Mouse (Mus musculus) left cerebral cortex, adult 2 months (tissue): ENCODE results near the gene Pakap. TPM values are rescaled to one million over a fixed set of nuclear protein-coding genes. Genes with fewer than 3 reads are reported as not detected.
A peak's percentile ranks its signal among the peaks of the same experiment; 100 is the strongest.

Experiments used
- DNase-seq, 2 experiments: peaks; one replicate each; pipeline ENCODE4 v3.0.0; 2021 to 2022; ENCODE audit warnings: low spot score in 2 of 2, mixed read lengths in 1 of 2; ENCODE audit errors: extremely low spot score in 1 of 2
- H3K27ac ChIP-seq: fragments of 200-600 bp; 2 replicates; pipeline ENCODE4 v1.8.1; 2022
- H3K4me3 ChIP-seq: fragments of 200-600 bp; 2 replicates; pipeline ENCODE4 v1.8.1; 2022
- CTCF ChIP-seq: fragments of 200-600 bp; IDR thresholded peaks from 2 replicates; pipeline ENCODE4 v1.8.1; 2022; ENCODE audit warnings: antibody characterized with exemption, mild to moderate bottlenecking, moderate library complexity
- intact Hi-C: fragments of 180-260 bp; cut with DNase I; formaldehyde crosslinking; loops from one replicate; pipeline ENCODE4 v1.15.1; 2025
- total RNA-seq, 2 experiments: library from RNA; stranded (reverse); gene quantifications; 2 replicates each; pipeline ENCODE4 v1.2.3; 2021

Gene Pakap
- total RNA-seq, 2 experiments from 2014 or later: 19.8 to 20.4 TPM

DNA sequence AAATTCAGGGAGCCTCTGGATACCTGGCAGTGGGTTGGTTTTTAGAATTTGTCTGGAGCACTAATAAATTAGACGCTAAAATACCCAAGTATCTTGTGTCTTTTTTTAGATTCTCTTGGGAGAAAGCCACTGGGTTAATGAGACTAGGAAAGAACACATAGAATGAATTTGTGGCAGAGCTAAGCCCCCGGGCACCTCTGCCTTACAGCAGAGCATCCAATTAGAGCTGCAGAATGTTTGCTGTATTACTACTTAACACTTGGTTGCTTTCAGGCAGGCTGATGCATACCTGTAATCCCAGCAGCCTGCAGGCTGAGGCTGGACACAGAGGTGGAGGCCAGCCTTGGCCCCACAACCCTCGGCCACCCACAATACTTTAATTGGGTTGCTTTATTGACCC, 261.8 kb downstream of the Pakap start:
- H3K4me3 ChIP-seq: no peak overlapping the region
- no peak for DNase-seq
- no peak for TF ChIP-seq CTCF
- intact Hi-C loops: no loop called here
- no peak overlapping the region for H3K27ac ChIP-seq

DNA sequence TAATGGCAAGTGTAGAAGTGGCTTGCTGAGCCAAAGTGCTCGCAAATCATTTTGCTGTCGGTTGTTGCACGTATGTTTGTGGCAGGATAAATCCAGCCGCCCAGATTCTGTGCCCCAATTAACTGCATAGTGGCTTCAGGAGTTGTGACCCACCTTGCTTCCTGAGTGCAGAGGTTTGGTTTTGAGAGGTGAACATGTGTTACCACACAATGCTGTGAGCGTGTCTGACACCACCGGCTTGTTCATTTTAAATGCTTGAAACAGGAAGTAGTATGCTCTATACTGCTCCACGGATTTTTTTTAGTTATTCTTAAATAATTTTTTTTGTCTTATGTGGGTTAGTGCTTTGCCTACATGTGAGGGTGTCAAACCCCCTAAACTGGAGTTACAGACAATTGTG, 264.3 kb downstream of the Pakap start:
- no peak for TF ChIP-seq CTCF
- intact Hi-C loops: no loop called here
- Histone ChIP-seq H3K4me3 (no peak overlapping the region), H3K27ac (no peak overlapping the region)
- DNase-seq: no peak

DNA sequence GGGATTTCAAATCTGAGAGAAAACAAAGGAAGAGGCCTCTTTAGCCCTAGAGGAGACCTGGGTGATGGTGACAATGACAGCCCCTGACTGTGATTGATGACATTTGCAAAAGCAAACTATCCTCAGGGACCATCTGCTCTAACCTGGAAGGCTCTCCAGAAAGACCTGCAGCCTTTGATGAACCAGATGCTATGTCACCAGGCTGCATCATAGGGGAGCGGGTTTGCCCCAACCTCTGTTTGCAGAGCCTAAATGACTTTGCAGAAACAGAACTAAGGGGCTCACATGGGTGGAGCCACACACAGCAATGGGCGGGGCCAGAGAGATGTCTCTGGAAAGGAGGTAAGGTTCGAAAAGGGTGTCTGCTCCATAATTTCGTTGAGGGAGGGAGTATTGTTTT, 265.1 kb downstream of the Pakap start:
- no peak for DNase-seq
- intact Hi-C loops: no loop called here
- no peak for TF ChIP-seq CTCF
- Histone ChIP-seq H3K27ac (no peak overlapping the region), H3K4me3 (no peak overlapping the region)

DNA sequence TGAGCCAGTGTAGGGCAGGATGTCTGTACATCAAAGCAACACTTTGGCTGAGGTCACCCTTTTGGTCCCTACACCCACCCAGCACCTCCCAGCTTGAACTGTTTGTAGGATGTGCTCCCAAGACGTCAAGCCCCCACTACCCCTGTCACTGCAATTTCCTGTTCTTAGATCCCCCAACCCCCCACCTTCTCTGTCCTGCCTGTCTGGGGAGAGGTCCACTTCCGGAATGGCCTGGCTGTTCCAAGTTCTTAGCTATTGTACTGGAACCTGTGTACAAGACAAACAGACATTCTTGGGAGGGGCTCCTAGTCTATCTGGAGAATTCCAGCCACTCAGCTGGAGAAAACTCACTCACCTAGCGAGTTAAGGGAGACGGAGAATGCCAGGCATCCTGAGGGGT, 266.2 kb downstream of the Pakap start:
- H3K4me3 ChIP-seq: no peak overlapping the region
- TF ChIP-seq CTCF: no peak
- no peak for DNase-seq
- intact Hi-C loops: no loop called here
- H3K27ac ChIP-seq: no peak overlapping the region

DNA sequence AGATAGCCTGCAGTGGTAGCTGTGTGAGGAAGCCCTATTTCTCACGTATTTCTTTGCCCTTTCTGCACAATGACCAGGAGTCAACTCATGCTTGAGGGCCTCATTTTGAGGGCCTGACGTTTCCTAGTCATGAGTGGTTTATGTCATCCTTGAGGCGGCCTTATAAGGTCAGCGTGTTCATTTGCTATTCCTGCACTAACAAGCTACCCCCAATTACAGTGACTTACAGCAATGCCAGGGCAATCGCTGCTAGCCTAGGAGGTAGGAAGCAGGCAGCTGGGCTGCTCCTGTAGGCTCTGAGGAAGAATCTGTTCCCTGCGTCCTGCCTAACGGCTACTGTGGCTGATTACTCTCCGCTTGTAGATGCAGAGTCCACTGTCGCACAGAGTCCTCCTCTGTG, 269.1 kb downstream of the Pakap start:
- Histone ChIP-seq H3K27ac (no peak overlapping the region), H3K4me3 (no peak overlapping the region)
- intact Hi-C loops: no loop called here
- TF ChIP-seq CTCF: no peak
- no peak for DNase-seq

DNA sequence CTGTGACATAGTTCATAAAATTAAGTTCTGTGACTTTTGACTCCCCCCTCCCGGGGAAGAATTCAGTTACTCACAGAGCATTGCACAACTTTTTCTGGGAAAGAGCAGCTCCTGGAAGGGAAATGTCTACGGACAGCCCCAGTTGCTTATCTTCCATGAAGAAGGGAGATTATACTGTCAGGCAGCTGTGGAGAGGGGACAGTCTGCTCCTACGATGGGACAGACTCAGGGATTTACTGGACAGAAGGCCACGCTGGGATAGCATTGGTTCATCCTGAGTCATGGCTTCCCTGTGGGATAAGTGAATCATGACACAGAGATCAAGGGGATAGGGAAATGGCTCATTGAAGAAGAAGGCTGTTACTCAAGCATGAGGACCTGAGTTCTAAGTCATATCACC, 271.4 kb downstream of the Pakap start:
- Histone ChIP-seq H3K4me3 (no peak overlapping the region), H3K27ac (no peak overlapping the region)
- intact Hi-C loops: no loop called here
- no peak for DNase-seq
- no peak for TF ChIP-seq CTCF

DNA sequence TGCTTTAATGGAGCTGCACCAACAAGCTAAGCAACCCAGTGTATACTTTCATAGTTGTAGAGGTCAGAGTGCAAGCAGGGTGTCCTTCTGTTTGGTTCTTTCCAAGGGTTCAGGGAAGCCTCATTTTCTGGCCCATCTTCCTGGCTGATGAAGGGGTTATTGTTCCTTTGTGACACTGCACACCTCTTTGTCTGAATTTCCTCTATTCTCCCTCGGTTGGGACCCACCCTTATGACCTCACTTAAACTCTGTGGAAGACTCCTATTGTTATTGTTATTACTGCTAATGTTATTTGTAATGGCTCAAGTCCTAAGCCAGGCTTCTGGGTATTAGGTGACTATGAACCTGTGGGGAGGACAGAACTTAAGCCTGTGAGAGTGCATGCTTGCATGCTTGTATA, 273.9 kb downstream of the Pakap start:
- Histone ChIP-seq H3K27ac (no peak overlapping the region), H3K4me3 (no peak overlapping the region)
- TF ChIP-seq CTCF: no peak
- intact Hi-C loops: no loop called here
- no peak for DNase-seq

DNA sequence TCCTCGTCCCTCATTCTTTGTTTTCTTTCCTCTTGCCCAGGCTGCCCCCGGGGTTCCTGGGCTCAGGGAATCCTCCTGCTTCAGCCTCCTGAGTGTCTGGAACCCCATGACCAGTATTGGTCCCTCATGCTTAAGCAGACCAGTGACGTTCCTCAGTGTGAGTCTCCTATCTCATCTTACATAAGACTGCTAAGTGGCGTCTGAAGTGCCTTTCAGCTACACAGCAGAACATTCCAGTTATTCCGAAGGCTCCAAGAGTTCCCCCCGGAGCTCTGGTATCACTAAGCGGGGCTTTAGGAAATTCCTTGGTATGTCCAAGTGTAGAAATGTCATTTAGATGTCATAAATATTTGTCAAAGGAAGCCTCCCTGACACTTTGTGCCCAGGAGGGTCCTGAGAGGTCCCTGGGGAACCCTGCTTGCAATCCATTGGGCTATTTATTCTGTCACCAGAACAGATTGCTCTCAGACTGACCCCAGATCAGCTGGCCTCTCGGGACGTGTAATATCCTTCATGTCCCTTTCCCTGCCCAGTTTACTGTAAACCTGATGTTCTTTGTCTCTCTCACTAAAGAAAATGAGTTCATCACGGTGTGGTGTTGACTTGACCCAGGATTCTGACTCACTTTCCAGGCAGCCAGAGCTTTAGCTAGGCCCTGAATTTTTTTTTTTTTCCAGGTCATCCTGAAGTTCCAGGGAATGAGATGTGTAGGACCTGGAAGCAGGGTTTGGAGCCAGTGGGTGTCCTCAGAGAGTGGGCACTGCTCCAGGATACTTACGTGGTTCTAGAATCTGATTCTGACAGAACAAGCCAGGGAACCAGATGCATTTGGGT, 274.7 kb downstream of the Pakap start:
- intact Hi-C loops: no loop called here
- no peak for TF ChIP-seq CTCF
- Histone ChIP-seq H3K27ac (no peak overlapping the region), H3K4me3 (no peak overlapping the region)
- DNase-seq: no peak

DNA sequence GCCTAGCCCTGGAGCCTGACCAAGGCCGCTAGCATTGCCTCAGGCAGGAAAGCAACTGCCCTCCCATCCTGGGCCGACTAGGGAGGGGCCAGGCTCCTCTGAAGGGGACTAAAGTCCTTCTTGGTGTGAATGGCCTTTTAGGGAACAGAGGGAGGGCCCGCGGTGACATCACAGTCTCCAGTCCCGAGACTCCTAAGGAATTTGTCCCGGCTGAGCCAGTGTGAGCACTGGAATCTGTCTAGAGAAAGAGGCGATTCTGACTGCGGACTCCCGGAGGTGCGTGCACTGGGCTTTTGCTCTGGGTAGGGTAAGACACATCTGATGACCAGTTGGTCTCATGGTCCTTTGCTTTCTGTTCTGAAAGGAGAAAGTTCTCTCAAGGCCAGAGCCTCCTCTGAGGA, 277.1 kb downstream of the Pakap start:
- peak; percentile 19 to 35 for DNase-seq
- intact Hi-C loops: no loop called here
- Histone ChIP-seq H3K27ac (peak overlapping the region; percentile 64; the same call in 1 of the 2 replicates), H3K4me3 (peak overlapping the region; percentile 32)
- TF ChIP-seq CTCF: no peak

DNA sequence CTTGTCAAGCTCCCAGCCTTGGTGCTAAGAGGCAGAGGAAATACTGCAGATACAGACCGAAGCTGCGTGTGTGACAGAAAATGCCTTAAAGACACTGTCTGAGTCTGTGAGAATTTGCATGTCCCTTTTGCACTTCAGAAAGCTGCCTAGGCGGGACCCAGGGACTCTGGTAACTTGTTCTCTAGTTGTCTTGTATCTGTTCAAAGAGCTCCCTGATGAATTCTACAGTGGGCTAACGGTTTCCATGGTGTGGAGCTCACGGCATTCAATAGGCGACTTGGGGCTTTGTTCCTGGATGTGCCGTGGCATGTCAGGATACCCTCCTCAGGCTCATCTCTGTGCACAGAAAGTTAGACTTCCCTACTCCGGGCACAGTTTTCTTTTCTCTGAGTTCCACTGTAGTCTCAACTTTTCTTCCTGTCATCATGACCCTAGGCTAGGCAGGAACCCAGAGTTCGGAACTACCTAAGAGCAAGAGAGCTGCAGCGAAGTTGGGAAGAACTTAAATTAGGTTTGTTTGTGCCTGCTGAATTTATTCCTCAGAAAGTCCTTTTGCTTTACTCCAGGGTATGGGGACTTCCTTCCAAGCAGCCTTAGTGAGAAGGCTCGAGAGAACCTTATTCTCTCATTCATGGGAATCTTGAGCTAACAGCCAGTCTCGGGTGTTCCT, 277.7 kb downstream of the Pakap start:
- TF ChIP-seq CTCF: no peak
- DNase-seq: no peak
- intact Hi-C loops: no loop called here
- peak overlapping the region; percentile 32 for H3K4me3 ChIP-seq
- H3K27ac ChIP-seq: peak overlapping the region; percentile 64; the same call in 1 of the 2 replicates

DNA sequence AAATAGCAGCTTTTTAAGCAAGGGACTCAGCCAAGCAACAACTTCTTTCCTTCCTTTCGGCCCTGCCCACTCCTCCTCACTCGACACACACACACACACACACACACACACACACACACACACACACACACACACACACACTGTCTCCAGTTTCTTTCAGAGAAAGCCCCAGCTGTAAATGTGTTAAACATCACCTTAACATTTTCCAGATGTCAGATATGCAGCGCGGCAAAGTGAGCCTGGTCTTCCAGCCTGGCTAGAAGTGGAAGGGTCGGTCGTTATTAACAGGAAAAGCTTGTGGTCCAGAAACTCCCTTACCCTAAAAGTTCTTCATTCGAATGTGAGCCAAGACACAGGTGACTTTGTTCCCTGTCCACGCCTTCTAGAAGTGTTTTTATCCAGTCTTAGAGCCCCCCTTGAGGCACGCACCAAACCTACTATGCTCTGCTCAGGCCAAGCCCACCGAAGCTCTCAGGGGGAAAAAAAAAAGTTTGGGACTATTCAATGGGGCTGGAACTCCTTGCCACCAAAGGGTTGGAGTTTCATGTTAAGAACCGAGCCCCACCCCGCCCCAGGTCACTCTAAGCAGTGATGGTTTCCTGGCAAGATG, 278.5 kb downstream of the Pakap start:
- DNase-seq: no peak
- intact Hi-C loops: no loop called here
- peak overlapping the region; percentile 21 for H3K4me3 ChIP-seq
- H3K27ac ChIP-seq: peak overlapping the region; percentile 64
- TF ChIP-seq CTCF: no peak

DNA sequence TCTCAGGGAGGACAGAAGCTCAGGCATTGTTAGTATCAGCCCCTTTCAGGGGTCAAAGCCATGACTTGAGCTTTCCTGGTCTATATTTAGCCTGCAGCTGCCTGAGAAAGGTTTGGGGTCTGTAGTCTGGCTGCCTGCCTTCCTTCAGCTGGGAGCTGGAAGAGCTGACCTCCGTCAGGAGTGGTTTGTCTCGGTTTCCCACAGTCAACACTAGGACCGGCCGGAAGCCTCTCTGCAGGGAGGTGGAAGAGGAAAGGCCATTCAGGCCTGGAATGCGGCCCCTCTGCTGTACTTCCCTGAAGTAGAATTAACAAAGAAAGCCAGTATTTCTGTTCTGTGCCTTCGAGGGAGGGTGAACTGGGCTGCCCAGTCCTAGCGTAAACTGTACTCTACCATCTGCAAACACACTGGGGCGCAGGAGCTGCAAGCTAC, 279.0 kb downstream of the Pakap start:
- intact Hi-C loops: no loop called here
- Histone ChIP-seq H3K27ac (peak overlapping the region; percentile 53), H3K4me3 (peak overlapping the region; percentile 21)
- no peak; the same call in 1 of the 2 replicates for TF ChIP-seq CTCF
- DNase-seq: no peak
